Mouse (Mus musculus) MN1 (cell line): ENCODE results near the gene Ephb1.

Experiments
- DNase-seq: peaks from one replicate; pipeline ENCODE4 v3.0.0-alpha.2; 2016; ENCODE audit warnings: low spot score

Ephb1 gene

DNA sequence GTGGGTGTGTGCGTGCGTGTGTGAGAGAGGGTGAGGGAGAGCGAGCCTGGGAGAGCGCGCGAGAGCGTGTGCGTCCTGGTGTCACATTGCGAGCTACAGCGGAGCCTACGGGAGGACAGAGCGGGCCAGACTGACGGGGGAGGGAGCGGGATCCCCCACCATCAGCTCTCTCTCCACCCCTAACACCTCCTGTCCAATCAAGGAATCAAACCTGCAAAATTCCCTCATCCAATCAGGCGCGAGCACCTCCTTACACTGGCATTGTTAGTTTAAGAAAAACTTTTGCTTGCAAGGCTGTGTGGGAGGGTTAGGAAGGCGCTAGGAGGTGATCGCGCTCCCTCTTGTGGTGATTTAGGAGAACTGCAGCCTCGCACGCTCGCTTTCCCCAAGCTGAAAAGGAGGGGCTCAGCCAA is at the start of gene Ephb1:
Ephb1 (minus strand) TSS at position 133 of the 413 bp plus-strand sequence.
- peak; percentile 35 for DNase-seq

DNA sequence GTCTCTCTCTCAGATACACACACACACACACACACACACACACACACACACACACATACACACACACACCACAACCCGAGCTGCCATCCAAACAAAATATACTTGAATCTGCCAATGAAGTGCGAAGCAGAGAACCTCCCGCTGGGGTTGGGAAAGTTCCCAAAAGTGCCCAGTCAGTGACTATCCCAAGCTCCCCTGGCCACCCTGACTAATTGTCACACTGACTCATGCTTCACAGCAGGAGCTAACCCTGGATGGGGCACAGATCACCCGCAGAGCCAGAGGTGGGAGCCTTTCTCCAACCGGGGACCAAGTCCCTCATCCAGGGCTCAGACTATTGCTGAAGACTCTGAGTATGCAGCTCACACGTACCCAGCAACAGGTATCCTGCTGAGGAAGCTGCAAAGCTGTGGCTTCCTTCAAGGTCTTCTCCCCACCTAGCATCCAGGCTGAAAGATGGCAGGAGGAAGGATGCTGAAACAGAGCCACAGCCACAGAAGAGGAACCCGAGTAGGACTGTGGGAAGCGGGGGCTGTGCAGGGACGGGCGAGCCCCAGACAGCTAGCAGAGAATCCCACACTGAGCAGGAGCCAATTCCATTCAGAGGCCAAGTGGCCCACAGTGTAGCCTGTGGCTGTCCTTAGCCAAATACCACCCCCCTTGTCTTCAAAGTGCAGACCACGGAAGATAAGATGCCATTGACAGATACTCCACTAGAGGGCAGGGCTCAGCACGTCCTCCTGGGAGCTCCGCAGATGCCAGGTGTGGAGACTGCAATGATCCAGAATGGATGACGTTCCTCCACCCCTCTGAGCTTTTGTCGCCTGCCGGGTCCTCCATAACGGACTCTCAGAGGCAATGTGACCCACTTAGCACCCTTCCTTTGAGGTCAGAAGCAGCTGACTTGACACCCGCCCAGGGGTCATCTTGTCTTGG is 48.9 kb upstream of the Ephb1 start:
- DNase-seq: no peak

DNA sequence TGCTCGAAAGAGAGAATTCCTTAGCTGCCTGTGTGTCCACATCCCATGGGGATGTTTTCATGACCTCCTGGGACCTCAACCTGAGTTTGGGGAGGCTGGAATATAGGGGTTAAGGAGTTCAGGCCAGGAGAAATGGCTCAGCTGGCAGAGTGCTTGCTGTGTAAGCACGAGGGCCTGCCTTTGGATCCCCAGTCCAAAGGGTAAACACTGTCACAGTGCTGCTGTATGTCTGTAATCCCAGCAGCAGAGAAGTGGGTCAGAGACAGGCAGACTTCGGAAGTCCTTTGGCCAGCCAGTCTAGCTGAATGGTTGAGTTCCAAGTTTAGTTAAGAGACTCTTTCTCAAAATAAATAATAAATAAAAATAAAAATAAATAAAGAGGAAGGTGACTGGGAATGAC is 48.2 kb upstream of the Ephb1 start:
- no peak for DNase-seq

DNA sequence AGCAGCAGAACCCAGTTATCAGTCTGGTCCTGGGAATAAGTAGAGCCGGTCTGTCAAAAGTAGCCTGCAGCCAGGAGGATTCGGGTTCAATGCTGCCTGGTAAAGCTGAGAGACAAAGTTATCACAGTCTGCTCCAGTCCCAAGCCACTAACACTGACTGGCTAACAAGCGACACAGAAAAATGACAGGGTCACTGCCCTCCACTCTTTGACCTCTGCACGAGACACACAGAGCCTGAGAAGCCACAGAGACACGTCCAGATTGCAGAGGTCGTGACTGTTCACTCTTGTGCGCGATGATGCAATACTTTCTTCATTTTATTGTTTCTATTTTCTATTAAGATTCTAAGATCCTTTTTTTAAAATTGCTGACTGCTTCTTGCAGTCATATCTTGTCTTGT is 33.8 kb upstream of the Ephb1 start:
- DNase-seq: no peak

DNA sequence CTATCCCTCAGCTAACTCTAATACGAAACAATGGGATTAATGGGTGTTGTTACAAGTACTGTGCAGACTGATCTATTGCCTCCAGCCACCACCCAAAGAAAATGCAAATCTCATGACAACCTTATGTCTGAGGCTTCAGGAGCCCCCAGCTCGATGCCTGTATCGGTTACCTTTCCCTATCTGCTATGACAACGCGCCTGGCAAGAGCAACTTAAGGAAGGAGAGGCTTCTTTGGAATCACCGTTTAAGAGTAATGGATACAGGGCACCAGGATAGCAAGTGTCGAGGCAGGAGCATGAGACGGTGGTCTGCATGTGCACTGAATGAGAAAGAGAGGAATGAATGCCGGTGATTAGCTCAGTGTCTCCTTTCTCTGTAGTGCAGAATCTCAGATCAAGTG is 32.3 kb upstream of the Ephb1 start:
- DNase-seq: no peak

DNA sequence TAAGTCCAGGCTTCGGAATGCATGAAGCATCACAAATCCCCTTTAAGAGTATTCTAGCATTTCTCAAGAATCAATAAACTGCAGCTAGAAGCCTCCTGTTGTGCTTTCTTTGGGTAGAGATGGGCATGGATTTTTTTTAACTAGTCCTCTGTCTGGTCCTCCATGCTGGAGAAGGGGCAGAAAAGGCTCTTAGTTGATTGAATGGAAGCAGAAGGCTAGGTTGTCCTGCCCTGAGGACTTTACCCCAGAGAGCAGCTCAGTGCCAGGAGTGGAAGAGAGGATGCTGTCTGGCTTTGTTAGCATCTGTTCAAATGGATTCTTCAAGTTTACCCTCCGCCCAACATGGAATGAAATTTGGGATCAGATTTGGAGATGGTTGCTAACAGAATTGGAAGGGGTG is 25.7 kb upstream of the Ephb1 start:
- no peak for DNase-seq

DNA sequence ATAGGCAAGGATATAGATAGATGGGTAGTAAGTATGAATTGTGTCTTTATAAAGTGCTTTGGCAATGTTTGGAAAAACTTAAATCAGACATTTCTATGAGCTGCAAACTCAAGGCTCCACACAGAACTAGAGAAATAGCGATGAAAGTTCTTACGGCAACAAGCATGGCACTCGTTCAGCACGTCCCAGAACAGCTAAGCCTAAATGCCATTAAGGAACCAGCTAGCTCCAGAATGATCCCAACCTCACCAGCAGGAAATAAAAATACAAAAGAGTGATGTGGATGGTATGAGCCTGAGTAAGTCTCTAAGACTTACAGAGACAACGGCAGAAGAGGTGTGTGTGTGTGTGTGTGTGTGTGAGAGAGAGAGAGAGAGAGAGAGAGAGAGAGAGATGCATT is 20.2 kb upstream of the Ephb1 start:
- DNase-seq: no peak

DNA sequence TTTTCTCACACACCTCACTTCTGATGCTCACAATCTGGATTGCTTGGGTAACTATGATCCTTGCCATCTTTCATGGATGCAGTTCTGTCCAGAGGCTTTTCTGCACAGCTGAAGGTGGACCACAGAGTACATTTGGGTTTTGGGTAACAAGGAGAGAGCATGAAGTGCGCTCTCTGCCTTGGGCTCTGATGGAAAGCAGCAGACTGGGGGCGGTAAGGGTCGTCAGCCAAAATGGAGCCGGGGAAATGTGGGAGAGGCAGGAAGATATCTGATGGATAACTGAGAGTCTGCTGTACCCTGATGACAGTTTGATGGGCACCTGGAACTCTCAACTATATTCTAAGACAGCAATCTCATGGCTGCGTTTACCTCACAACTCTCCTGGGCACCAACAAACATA is 19.4 kb upstream of the Ephb1 start:
- no peak for DNase-seq

DNA sequence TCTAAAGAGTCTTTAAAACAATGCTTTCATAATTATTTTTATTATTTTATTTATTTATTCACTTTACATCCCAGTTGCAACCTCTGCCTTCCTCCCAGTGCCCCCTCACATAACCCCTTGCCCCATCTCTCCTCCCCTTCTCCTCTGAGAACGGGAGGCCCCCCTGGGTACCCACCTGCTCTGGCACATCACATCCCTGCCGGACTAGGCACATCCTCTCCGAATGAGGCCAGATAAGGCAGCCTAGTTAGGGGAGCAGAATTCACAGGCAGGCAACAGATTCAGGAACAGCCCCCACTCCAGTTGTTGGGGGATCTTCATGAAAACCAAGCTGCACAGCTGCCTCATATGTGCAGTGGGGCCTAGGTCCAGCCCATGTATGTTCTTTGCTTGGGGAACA is 17.4 kb upstream of the Ephb1 start:
- DNase-seq: no peak

DNA sequence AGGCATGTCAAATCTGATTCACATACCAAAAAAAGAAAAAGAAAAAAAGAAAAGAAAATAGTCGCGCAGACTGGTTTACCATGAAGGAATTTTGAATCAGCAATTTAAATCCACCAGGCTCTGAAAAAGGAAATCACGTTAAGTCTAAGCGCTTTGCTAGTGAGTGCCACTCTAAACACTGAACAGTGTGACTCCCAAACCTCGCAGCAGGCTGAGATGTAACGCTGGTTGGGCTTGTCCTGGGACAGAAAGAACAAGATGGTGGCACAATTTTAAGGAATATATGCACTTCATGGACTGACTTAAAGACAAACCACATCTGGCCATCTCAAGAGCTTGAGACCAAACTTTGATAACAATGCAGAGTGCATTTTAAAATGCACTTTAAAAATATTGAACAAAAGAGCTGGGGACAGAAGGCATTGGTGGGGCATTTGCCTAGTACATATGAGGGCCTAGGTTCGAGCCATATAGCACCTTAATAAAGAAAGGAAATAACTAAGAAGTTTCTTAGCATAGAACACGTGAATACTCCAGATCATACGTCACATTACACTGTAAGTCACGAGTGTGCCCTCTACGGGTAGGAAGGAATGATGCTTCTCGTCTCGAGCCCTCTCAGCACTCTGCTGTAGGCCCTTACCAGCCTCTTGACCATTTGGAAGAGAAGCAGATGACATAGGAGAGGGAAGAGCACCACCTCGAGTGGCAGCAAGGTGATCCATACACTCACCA is 16.7 kb upstream of the Ephb1 start:
- no peak for DNase-seq

DNA sequence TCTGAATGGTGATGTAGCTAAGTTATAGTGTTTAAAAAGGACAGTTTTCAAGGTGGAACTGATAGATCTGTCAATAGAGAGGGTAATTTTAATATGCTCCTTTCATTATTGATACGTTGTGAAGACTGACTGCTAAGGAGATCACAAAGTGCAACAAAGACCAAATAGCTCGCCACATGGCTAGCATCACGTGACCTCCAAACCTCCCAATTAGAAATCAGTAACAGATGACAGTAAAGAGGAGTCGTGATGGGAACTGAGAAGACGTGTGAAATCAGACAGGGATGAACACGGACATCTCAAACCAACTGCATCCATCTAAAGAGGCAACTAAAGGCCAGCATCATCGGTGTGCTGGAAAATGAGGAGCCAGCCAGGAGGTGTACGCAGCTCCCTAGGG is 15.6 kb upstream of the Ephb1 start:
- no peak for DNase-seq

DNA sequence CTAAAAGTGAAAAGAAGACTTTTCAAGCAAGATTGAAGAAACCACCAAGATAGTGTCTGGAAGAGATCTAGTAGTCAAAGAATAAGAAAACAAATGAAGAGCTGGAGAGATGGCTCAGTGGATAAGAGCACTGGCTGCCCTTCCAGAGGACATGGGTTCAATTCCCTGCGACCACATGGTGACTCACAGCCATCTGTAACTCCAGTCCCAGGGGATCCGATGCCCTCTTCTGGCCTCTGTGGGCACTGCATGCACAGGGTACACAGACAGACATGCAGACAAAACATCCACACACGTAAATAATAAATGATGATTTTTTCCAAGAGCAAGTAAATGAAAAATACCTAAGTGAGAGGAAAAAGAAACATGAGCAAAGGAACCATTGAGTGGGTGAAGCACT is 14.6 kb upstream of the Ephb1 start:
- DNase-seq: no peak

DNA sequence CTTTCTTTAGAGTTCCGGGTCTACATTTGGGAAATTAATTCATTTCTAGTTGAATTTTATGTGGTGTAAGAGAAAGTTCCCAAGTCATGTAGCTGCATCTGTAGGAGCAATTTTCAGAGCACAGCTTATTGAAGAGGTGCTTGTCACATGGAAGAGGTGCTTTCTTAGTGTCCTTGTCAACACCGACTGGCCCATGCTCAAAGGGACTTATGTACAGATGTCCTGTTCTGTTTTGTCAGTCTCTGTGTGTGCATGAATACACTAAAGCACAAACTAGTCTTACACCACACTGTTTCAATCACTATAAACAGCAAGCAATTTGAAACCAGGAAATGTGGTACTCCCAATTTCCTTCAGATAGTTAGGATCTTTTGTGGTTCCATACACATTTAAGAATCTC is 13.3 kb upstream of the Ephb1 start:
- DNase-seq: no peak

DNA sequence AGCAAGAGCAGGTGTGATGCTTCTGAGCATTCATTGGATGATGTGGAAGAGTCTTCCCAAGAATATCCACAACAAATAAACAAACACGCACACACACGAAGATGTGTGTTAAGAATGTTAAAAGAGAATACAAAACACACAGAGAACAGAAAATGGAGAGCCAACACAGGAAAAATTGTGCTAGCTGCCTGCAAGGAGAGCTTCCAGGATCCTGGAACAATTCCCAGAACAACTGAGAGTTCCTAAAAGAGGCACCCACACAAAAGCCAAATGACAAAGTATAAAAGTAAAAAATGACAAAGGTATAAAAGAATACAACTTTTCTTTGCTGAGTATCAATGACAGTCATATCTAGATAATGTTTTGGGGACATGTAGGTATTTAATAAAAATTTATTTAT is 11.0 kb upstream of the Ephb1 start:
- no peak for DNase-seq

DNA sequence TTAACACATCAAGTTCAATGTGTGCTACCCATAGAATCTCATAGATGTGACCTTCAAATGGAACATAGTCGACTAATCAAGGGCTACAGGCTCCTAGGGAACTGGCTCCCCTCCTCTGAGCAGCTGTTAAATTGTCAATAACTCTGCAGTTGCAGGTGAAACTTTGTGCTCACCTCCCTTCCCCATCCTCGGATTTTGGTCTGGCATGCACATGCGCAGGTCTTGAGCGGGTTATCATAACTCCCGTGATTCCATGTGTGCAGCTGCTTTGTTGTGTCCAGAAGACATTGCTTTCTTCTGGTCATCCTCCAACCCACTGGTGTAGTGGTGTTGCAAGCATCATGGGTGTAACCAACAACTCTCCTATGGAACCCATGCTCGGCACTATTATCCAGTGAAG is 4.8 kb upstream of the Ephb1 start:
- no peak for DNase-seq

DNA sequence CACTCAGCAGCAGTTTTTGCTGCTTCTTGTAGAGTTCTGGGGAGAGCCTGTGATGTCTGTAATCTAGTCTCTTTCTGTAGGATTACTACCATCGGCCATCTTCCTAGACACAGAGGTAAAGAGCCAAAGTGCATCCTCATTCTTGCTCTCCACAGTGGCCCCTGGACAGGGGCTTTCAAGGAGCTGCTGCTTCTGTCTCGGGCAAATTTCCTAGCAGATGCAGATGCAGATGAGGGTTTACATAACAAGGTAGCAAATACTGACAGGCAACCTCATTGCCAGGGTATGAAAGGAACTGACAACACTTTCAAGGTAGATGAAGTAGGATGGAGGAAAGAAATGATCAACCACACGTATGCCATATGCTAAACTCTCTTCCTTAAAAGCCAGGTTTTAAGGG is 4.2 kb upstream of the Ephb1 start:
- no peak for DNase-seq

DNA sequence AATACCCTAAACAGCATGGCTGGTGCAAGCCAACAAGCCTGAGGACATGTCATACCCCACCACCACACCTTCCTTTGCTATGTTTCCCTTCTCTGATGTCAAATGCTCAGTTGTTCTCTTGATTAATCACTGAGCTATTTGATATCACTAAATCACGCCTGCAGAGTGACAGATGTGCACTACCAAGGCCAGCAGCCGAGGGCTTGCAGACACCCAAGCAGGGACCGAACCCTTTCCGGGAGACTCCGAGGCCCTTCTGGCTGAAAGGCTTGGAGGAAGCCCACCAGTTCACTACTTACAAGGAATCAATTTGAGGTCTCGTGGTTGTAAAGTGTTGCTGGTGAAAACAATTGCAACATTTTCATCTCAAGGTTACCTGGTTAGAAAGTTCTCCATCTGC is 3.5 kb upstream of the Ephb1 start:
- DNase-seq: no peak

DNA sequence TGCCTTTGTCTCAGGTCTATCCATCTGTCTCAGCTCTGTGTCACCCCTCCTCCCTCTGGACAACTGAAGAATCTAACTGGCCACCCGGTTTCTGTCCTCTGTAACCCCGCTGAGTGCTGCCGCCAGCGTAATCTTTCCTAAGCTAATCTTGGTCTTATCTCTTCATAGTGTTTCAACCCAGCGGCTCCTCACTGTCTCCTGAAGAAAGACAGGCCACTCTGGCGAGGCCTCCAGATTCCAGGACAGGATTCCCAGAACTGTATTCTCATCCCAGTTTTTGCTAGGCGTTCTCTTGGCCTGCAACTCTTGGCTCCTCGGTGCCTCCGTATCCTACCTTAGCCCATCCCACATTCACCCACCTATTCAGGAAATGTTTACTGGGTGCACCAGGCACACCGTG is 2.0 kb upstream of the Ephb1 start:
- no peak for DNase-seq

DNA sequence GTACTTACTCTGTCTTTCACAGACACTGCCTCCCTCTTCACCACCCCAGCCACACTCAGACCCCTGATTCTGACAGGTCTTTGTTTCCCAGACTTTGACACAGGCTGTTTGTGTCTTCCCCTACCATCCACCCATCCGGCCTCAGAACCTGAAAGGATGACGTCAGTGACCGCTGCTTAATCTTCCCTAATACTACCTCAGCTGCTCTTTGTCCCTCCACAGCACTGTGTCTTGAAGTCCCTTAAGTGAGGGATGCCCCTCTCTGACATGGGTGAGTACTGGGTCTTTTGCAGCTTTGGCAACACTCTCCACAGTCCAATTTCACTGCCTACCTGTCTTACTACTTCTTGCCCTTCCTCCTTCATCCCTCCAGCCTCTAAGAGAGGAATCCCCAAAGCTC is 1.2 kb upstream of the Ephb1 start:
- DNase-seq: no peak

DNA sequence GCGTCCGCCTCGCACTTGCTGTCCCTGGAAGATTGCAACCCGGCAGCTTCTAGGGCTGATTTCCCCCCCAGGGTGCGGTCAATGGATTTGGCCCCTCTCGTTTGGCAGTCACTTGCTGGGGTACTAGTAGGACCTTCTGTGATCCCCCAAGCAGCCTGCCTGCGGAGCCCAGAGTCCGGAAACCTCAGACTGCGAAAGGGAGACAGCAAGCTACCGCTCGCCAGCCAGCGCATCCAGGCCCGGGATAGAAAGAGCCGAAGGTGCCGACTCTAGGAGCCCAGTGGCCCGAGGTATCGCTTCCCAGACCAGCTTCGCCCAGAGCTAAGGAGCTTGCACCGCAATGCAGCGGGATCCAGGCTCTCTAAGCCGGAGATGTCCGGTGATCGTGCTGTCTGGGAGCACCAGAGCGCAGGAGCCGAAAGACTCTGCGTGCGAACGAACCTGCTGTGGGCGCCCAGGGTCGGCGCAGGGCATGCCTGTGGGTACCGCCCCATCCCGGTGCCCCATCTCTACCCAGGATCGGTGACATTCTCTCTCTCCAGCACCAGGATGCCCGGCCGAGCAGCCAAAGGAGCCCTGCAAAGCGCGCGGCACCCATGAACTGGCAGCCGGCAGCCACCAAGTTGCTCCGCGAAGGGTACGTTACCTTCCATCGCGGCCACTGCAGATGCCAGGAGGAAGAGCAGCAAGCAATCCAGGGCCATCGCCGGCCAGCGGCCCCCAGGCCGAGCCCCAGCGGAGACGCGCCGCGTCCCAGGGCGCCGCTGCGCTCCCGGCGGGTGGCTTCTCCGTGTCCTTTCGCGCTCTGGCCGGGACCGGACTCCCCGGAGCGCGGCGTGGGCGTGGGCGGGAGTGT is 629 bp downstream of the Ephb1 start:
- DNase-seq: no peak

DNA sequence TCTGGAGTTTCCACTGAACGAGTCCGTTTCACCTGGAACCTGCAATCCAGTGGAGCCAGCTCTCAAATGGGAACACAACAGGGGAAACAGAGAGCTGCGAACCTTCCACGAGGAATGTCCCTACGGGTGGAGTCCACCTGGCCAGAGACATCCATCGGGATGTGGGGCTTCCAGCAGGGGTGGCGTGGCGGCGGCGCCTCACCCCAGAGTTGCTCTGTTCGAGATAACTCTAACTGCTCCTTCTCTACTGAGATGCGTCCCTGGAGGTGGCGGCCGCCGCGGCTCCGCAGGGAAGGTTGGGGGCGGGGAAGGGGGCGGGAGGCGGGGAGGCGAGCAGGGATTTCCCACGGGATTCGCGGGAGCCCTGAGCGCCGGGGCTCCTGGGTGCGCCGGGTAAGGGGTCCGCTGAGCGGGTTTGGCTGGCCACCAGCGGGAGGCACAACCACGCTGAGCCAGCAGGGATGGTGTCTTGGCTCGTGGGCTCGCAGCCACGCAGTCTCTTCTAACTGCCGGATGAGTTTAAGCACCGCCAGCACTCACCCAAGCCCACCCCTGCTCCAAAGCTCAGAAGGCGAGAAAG is 1.3 kb downstream of the Ephb1 start:
- no peak for DNase-seq
